Mouse (Mus musculus) heart, embryonic 16.5 days (tissue): ENCODE results near the gene Ddost. TPM values are rescaled to one million over a fixed set of nuclear protein-coding genes. Genes with fewer than 3 reads are reported as not detected.

ENCODE experiments used
- microRNA-seq: library from miRNA; unstranded; fragments of <30 nt; microRNA quantifications from one replicate; pipeline ENCODE4, GENCODE M21; 2017
- polyA plus RNA-seq: library from polyadenylated mRNA; unstranded; fragments of >200 nt; fragmentation: Nextera tagmentation; extraction: Ambion mirVana; gene quantifications from 2 replicates; pipeline ENCODE4 v1.2.1, GENCODE M21; 2015

Gene Ddost
- polyA plus RNA-seq, 1 experiment from 2014 or later, result 247 TPM

Small RNAs within 50 kb of the gene (microRNA-seq; reads per million reads assigned to microRNA genes)
- not detected for gene Gm27646
- gene Mir7019, result 2.0 reads per million, percentile 4 among the genes with 10 or more reads in this experiment

Other genes starting within 250 kb of the Ddost start
- 98.6 and 105 TPM in 2 replicates for gene Hp1bp3, start 88.4 kb upstream of the Ddost start, polyA plus RNA-seq
- gene Sh2d5, start 54.3 kb upstream of the Ddost start, polyA plus RNA-seq, result 0.15 and 0.26 TPM in 2 replicates
- 0.68 and 0.99 TPM in 2 replicates for gene Kif17, start 54.3 kb upstream of the Ddost start, polyA plus RNA-seq
- 70.9 and 79.8 TPM in 2 replicates for gene Pink1, start 21.6 kb downstream of the Ddost start, polyA plus RNA-seq
- gene Cda, start 63.3 kb downstream of the Ddost start, polyA plus RNA-seq, result 7.3 and 10.3 TPM in 2 replicates
- 0.10 and 0.20 TPM in 2 replicates for gene Fam43b, start 91.8 kb downstream of the Ddost start, polyA plus RNA-seq
- gene Mul1, start 129.9 kb downstream of the Ddost start, polyA plus RNA-seq, result 22.3 and 24.5 TPM in 2 replicates
- 0.97 and 1.3 TPM in 2 replicates for gene Camk2n1, start 149.6 kb downstream of the Ddost start, polyA plus RNA-seq